ENCODE assay signal across 9 mouse cellular contexts in the genomic region with DNA sequence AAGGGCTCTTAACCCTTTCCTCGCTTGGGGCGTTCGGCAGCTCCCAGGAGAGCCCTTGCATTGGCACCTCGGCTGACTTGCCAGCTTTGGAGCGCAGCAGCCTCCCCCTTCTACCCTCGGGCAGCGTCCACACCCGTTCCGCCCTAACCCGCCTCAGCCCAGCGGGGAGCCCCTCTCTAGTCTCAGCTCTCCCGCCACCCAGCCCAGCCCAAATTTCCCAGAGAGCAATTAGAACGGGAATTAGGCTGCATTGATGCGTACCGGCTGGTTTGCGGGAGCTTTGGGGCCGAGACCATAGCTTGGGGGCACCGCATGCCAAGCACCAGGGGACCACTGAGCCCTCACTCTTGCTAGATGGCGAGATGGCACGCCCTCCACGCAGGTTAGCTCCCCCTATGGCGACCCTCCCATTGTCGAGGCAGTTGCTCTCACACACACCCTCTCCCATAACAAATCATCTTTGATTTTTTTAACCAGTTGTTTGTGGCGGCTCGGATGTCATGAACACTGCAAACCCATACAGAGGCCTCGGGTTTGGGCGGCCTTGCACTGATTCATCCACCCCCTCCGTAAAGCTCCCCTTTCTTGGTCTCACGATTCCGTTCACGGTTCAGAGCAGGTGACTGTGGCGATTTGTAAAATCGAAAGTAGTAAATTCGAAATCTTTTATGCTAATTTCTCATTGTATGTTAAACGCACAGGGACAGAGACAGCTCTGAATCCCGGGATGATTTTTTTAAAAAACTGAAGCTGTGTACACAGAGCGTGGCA. TPM values are rescaled to one million over a fixed set of nuclear protein-coding genes. Genes with fewer than 3 reads are reported as not detected.
DNase-seq lines count a peak whose midpoint lies in the region; ATAC-seq and TF ChIP-seq lines count a peak whose summit lies in the region.
"Had no signal": no experiment of that assay in that cellular context is flagged by ENCODE, and none has a peak within 500 bp of the region (broad histone marks: within the 10 kb centered on the region; RNA-seq: fewer than 3 reads in every experiment).

No protein-coding gene starts in this region.

- ATAC-seq in embryonic facial prominence, embryonic 11.5 days (replicated peaks; ENCODE audit: insufficient number of reproducible peaks, low FRiP score, low TSS enrichment, low read depth): no peak; the same call in 1 of the 2 replicates
- no peak for ATAC-seq in kidney, postnatal 0 days (replicated peaks; ENCODE audit: low FRiP score, low read depth)
- peak; percentile 49 for ATAC-seq in neural tube, embryonic 12.5 days (ENCODE audit: low FRiP score, low read depth)
- ATAC-seq in granulocyte monocyte progenitor cell, adult 5-6 weeks (replicated peaks; ENCODE audit: poor library complexity, severe bottlenecking): no peak

- no peak overlapping the region for H3K4me3 ChIP-seq in embryonic facial prominence, embryonic 11.5 days (ENCODE audit: low read depth, low read length)
- peak overlapping the region; percentile 30 for H3K4me3 ChIP-seq in kidney, postnatal 0 days (replicated peaks; ENCODE audit: low read depth, low read length)
- peak overlapping the region; percentile 9; the same call in 1 of the 2 replicates for H3K4me3 ChIP-seq in neural tube, embryonic 12.5 days

- H3K9me3 ChIP-seq in embryonic facial prominence, embryonic 11.5 days (replicated peaks; ENCODE audit: control insufficient read depth, low read length): no peaks in the 10 kb centered on the region
- no peaks in the 10 kb centered on the region; the same call in 1 of the 2 replicates for H3K9me3 ChIP-seq in kidney, postnatal 0 days (replicated peaks; ENCODE audit: low read length)
- peaks cover 8% of the 10 kb centered on the region; the same call in 1 of the 2 replicates for H3K9me3 ChIP-seq in neural tube, embryonic 12.5 days

- peak; percentile 35 for DNase-seq in embryo, embryonic 10.5 days (ENCODE audit: low spot score)
- no peak for DNase-seq in embryo, embryonic 10 days (ENCODE audit: low spot score)
- peak; percentile 12 for DNase-seq in CD4-positive, CD25-positive, alpha-beta regulatory T cell, adult 2 months (ENCODE audit: low read depth, low spot score)
- no peak for DNase-seq in embryonic facial prominence, embryonic 11.5 days (ENCODE audit: low spot score)
- no peak for DNase-seq in kidney, postnatal 0 days (ENCODE audit: low spot score)
- DNase-seq in gastrocnemius, adult 8-10 months (ENCODE audit: low spot score in 2 of 2): no peak

- H3K4me2 ChIP-seq in embryonic facial prominence, embryonic 11.5 days (ENCODE audit: low read depth, low read length): 0 out of 2 replicates have a peak overlapping the region, but pooled peaks have one; percentile 7
- peak overlapping the region; percentile 50 for H3K4me2 ChIP-seq in kidney, postnatal 0 days (ENCODE audit: low read length)
- peak overlapping the region; percentile 71 for H3K4me2 ChIP-seq in neural tube, embryonic 12.5 days (replicated peaks)

- no peak overlapping the region for H3K9ac ChIP-seq in embryonic facial prominence, embryonic 11.5 days (replicated peaks; ENCODE audit: low read length)
- H3K9ac ChIP-seq in kidney, postnatal 0 days (ENCODE audit: low read depth, low read length): no peak overlapping the region
- H3K9ac ChIP-seq in neural tube, embryonic 12.5 days: no peak overlapping the region

- H3K27ac ChIP-seq in embryonic facial prominence, embryonic 11.5 days (replicated peaks; ENCODE audit: low read depth, low read length): no peak overlapping the region
- H3K27ac ChIP-seq in kidney, postnatal 0 days: no peak overlapping the region
- H3K27ac ChIP-seq in neural tube, embryonic 12.5 days: no peak overlapping the region

- H3K36me3 ChIP-seq in embryonic facial prominence, embryonic 11.5 days (replicated peaks; ENCODE audit: control insufficient read depth, insufficient read depth, low read depth, low read length): no peaks in the 10 kb centered on the region
- no peaks in the 10 kb centered on the region for H3K36me3 ChIP-seq in kidney, postnatal 0 days (ENCODE audit: insufficient read depth, low read length)
- H3K36me3 ChIP-seq in neural tube, embryonic 12.5 days: no peaks in the 10 kb centered on the region

- peaks cover 69% of the 10 kb centered on the region for H3K27me3 ChIP-seq in embryonic facial prominence, embryonic 11.5 days (ENCODE audit: control insufficient read depth, insufficient read depth, low read length)
- peaks cover 70% of the 10 kb centered on the region for H3K27me3 ChIP-seq in kidney, postnatal 0 days (ENCODE audit: insufficient read depth, low read length)
- H3K27me3 ChIP-seq in neural tube, embryonic 12.5 days (replicated peaks): peaks cover 76% of the 10 kb centered on the region

- peaks cover 5% of the 10 kb centered on the region for H3K4me1 ChIP-seq in embryonic facial prominence, embryonic 11.5 days (ENCODE audit: control insufficient read depth, insufficient read depth, low read length)
- H3K4me1 ChIP-seq in kidney, postnatal 0 days (replicated peaks; ENCODE audit: insufficient read depth, low read length): peaks cover 6% of the 10 kb centered on the region; the same call in 1 of the 2 replicates
- peaks cover 36% of the 10 kb centered on the region for H3K4me1 ChIP-seq in neural tube, embryonic 12.5 days

- under 1% methylated on average over 37 of the region's 37 CpGs for whole genome bisulfite sequencing in embryonic facial prominence, embryonic 11.5 days
- under 1% methylated on average over 37 of the region's 37 CpGs for WGBS in kidney, postnatal 0 days
- 1% methylated on average over 37 of the region's 37 CpGs for WGBS in neural tube, embryonic 12.5 days

- TF ChIP-seq CTCF in kidney, postnatal 0 days (IDR thresholded peaks at IDR 0.05; ENCODE audit: low read depth): no peak

RNA-seq across cellular contexts. Expression of a gene that starts 1.5 kb away (rescaled TPM):
- 2.2 and 2.3 TPM in 2 replicates for polyA plus RNA-seq in embryonic facial prominence, embryonic 11.5 days (2014; fragmentation: Nextera tagmentation; extraction: Ambion mirVana)
- not detected in 2 replicates for polyA plus RNA-seq in kidney, postnatal 0 days (2015; fragmentation: Nextera tagmentation; extraction: Ambion mirVana)
- 15.7 and 18.1 TPM in 2 replicates for polyA plus RNA-seq in neural tube, embryonic 12.5 days (2016; fragmentation: Nextera tagmentation; extraction: Ambion mirVana)
- total RNA-seq in gastrocnemius, adult 8-10 months (2022): not detected
- not detected in 2 replicates for total RNA-seq in granulocyte monocyte progenitor cell, adult 5-6 weeks (2014; fragmentation: Nextera tagmentation)
- not detected in 2 replicates for total RNA-seq in granulocyte monocyte progenitor cell, adult 5-6 weeks (2017)
- polyA plus RNA-seq: C2C12 had no signal

Comparison
In these comparisons a context has a peak if more than half of its experiments do, and no peak if none do; other contexts are left out.
1. DNase-seq: peak in embryo, embryonic 10.5 days (single experiment) and CD4-positive, CD25-positive, alpha-beta regulatory T cell, adult 2 months (single experiment); none in embryo, embryonic 10 days (single experiment), embryonic facial prominence, embryonic 11.5 days (single experiment), kidney, postnatal 0 days (single experiment) and gastrocnemius, adult 8-10 months (0 of 2).
2. H3K4me2 ChIP-seq: peak in every context shown above with its lines; median percentile 71 in neural tube, embryonic 12.5 days; 50 in kidney, postnatal 0 days; 7 in embryonic facial prominence, embryonic 11.5 days.